Mouse (Mus musculus): ENCODE measurements around the gene Ifna2. TPM values are rescaled to one million over a fixed set of nuclear protein-coding genes. Genes with fewer than 3 reads are reported as not detected.

The Ifna2 gene
- total and polyA plus RNA-seq, 2 experiments: not detected

GRCm38 (mm10) chr4:88644359-88644758 lies 39.4 kb downstream of the Ifna2 start, which contains the start of gene Ifna13:
TSS of gene Ifna13 (minus strand) at chr4:88644459.
- no peak within 1 kb of the TSS for H3K27ac ChIP-seq (replicated peaks; ENCODE audit: insufficient read depth, low read depth, low read length)
- TF ChIP-seq CTCF (IDR thresholded peaks at IDR 0.05; ENCODE audit: low read depth, low read length): no peak
- TF ChIP-seq POLR2A (IDR thresholded peaks at IDR 0.05; ENCODE audit: extremely low read depth, insufficient read depth, low read length): no peak
- no peaks in the 10 kb centered on the region for H3K36me3 ChIP-seq (ENCODE audit: control insufficient read depth, insufficient read depth, low read length)
- H3K79me2 ChIP-seq (ENCODE audit: control insufficient read depth, insufficient read depth, low read length): no peaks in the 10 kb centered on the region
- H3K4me1 ChIP-seq (ENCODE audit: control insufficient read depth, insufficient read depth, low read length): no peaks in the 10 kb centered on the region
- no peak within 1 kb of the TSS for H3K4me3 ChIP-seq (ENCODE audit: insufficient read depth, low read depth, low read length)
- no peak within 1 kb of the TSS for H3K9ac ChIP-seq (ENCODE audit: low read depth, low read length)
- no peak for DNase-seq (ENCODE audit: extremely low read depth, low read depth, low spot score)
- 58% methylated on average over 2 of the region's 2 CpGs for WGBS
- H3K27me3 ChIP-seq (ENCODE audit: control insufficient read depth, insufficient read depth, low read length): no peaks in the 10 kb centered on the region

GRCm38 (mm10) chr4:88642526-88642925 lies 41.2 kb downstream of the Ifna2 start:
- WGBS: 38% methylated on average over 2 of the region's 2 CpGs
- no peaks in the 10 kb centered on the region for H3K79me2 ChIP-seq (ENCODE audit: control insufficient read depth, insufficient read depth, low read length)
- no peaks in the 10 kb centered on the region for H3K36me3 ChIP-seq (ENCODE audit: control insufficient read depth, insufficient read depth, low read length)
- DNase-seq (ENCODE audit: extremely low read depth, low read depth, low spot score): peak; percentile 23
- H3K4me1 ChIP-seq (ENCODE audit: control insufficient read depth, insufficient read depth, low read length): no peaks in the 10 kb centered on the region
- H3K9ac ChIP-seq (ENCODE audit: low read depth, low read length): no peak overlapping the region
- TF ChIP-seq POLR2A (IDR thresholded peaks at IDR 0.05; ENCODE audit: extremely low read depth, insufficient read depth, low read length) (no peak), CTCF (IDR thresholded peaks at IDR 0.05; ENCODE audit: low read depth, low read length) (no peak)
- H3K27me3 ChIP-seq (ENCODE audit: control insufficient read depth, insufficient read depth, low read length): no peaks in the 10 kb centered on the region
- no peak overlapping the region for H3K4me3 ChIP-seq (ENCODE audit: insufficient read depth, low read depth, low read length)
- H3K27ac ChIP-seq (replicated peaks; ENCODE audit: insufficient read depth, low read depth, low read length): no peak overlapping the region

- no peaks in the 10 kb centered on the region for H3K27me3 ChIP-seq (ENCODE audit: control insufficient read depth, insufficient read depth, low read length)
- peak; percentile 100 for DNase-seq (ENCODE audit: extremely low read depth, low read depth, low spot score)
- H3K4me1 ChIP-seq (ENCODE audit: control insufficient read depth, insufficient read depth, low read length): no peaks in the 10 kb centered on the region
- H3K4me3 ChIP-seq (ENCODE audit: insufficient read depth, low read depth, low read length): peak overlapping the region; percentile 70
- TF ChIP-seq POLR2A (IDR thresholded peaks at IDR 0.05; ENCODE audit: extremely low read depth, insufficient read depth, low read length) (no peak), CTCF (IDR thresholded peaks at IDR 0.05; ENCODE audit: low read depth, low read length) (peak; percentile 81)
- 17% methylated on average over 11 of the region's 11 CpGs for WGBS
- H3K36me3 ChIP-seq (ENCODE audit: control insufficient read depth, insufficient read depth, low read length): no peaks in the 10 kb centered on the region
- H3K79me2 ChIP-seq (ENCODE audit: control insufficient read depth, insufficient read depth, low read length): no peaks in the 10 kb centered on the region
- peak overlapping the region; percentile 78 for H3K9ac ChIP-seq (ENCODE audit: low read depth, low read length)
- peak overlapping the region; percentile 59; the same call in 1 of the 2 replicates for H3K27ac ChIP-seq (replicated peaks; ENCODE audit: insufficient read depth, low read depth, low read length)
Observed at GRCm38 (mm10) chr4:88641077-88641831, 42.5 kb downstream of the Ifna2 start.

- H3K4me3 ChIP-seq (ENCODE audit: insufficient read depth, low read depth, low read length): peak overlapping the region; percentile 70
- H3K4me1 ChIP-seq (ENCODE audit: control insufficient read depth, insufficient read depth, low read length): no peaks in the 10 kb centered on the region
- peak overlapping the region; percentile 78 for H3K9ac ChIP-seq (ENCODE audit: low read depth, low read length)
- H3K27me3 ChIP-seq (ENCODE audit: control insufficient read depth, insufficient read depth, low read length): no peaks in the 10 kb centered on the region
- peak overlapping the region; percentile 59 for H3K27ac ChIP-seq (replicated peaks; ENCODE audit: insufficient read depth, low read depth, low read length)
- no peaks in the 10 kb centered on the region for H3K36me3 ChIP-seq (ENCODE audit: control insufficient read depth, insufficient read depth, low read length)
- DNase-seq (ENCODE audit: extremely low read depth, low read depth, low spot score): no peak
- H3K79me2 ChIP-seq (ENCODE audit: control insufficient read depth, insufficient read depth, low read length): no peaks in the 10 kb centered on the region
- WGBS: 39% methylated on average over 8 of the region's 8 CpGs
- no peak for TF ChIP-seq POLR2A (IDR thresholded peaks at IDR 0.05; ENCODE audit: extremely low read depth, insufficient read depth, low read length)
- no peak for TF ChIP-seq CTCF (IDR thresholded peaks at IDR 0.05; ENCODE audit: low read depth, low read length)
Observed at GRCm38 (mm10) chr4:88640704-88641076, 43.0 kb downstream of the Ifna2 start.

GRCm38 (mm10) chr4:88634311-88634710 lies 49.4 kb downstream of the Ifna2 start, which contains the start of gene C87499:
TSS of gene C87499 (minus strand) at chr4:88634411.
- H3K36me3 ChIP-seq (ENCODE audit: control insufficient read depth, insufficient read depth, low read length): no peaks in the 10 kb centered on the region
- 88% methylated on average over 4 of the region's 4 CpGs for WGBS

More at GRCm38 (mm10) chr4:88634311-88634710, 49.4 kb downstream of the Ifna2 start, which contains the start of gene C87499:
- Histone ChIP-seq H3K9ac (ENCODE audit: low read depth, low read length) (no peak within 1 kb of the TSS), H3K27ac (replicated peaks; ENCODE audit: insufficient read depth, low read depth, low read length) (no peak within 1 kb of the TSS), H3K4me3 (ENCODE audit: insufficient read depth, low read depth, low read length) (no peak within 1 kb of the TSS), H3K4me1 (ENCODE audit: control insufficient read depth, insufficient read depth, low read length) (no peaks in the 10 kb centered on the region), H3K27me3 (ENCODE audit: control insufficient read depth, insufficient read depth, low read length) (peaks cover 2% of the 10 kb centered on the region; the same call in 1 of the 2 replicates), H3K79me2 (ENCODE audit: control insufficient read depth, insufficient read depth, low read length) (no peaks in the 10 kb centered on the region)
- TF ChIP-seq CTCF (IDR thresholded peaks at IDR 0.05; ENCODE audit: low read depth, low read length) (no peak), POLR2A (IDR thresholded peaks at IDR 0.05; ENCODE audit: extremely low read depth, insufficient read depth, low read length) (no peak)
- DNase-seq (ENCODE audit: extremely low read depth, low read depth, low spot score): no peak

Other genes starting within 250 kb of the Ifna2 start
Only the 30 nearest of the 33 such genes appear.
- gene Ifnb1, start 161.1 kb downstream of the Ifna2 start, total RNA-seq (2014; rRNA removed): not detected in 2 replicates
- not detected in 2 replicates for gene Ifnb1, start 161.1 kb downstream of the Ifna2 start, polyA plus RNA-seq (2012; rRNA removed)
- not detected in 2 replicates for gene Ifna15, start 125.7 kb downstream of the Ifna2 start, total RNA-seq (2014; rRNA removed)
- gene Ifna15, start 125.7 kb downstream of the Ifna2 start, polyA plus RNA-seq (2012; rRNA removed): not detected in 2 replicates
- gene Ifna14, start 112.1 kb downstream of the Ifna2 start, total RNA-seq (2014; rRNA removed): not detected in 2 replicates
- not detected in 2 replicates for gene Ifna14, start 112.1 kb downstream of the Ifna2 start, polyA plus RNA-seq (2012; rRNA removed)
- not detected in 2 replicates for gene Ifna9, start 91.5 kb downstream of the Ifna2 start, total RNA-seq (2014; rRNA removed)
- not detected in 2 replicates for gene Ifna9, start 91.5 kb downstream of the Ifna2 start, polyA plus RNA-seq (2012; rRNA removed)
- gene Ifna12, start 80.5 kb downstream of the Ifna2 start, total RNA-seq (2014; rRNA removed): not detected in 2 replicates
- not detected in 2 replicates for gene Ifna12, start 80.5 kb downstream of the Ifna2 start, polyA plus RNA-seq (2012; rRNA removed)
- gene C87499, start 49.5 kb downstream of the Ifna2 start, total RNA-seq (2014; rRNA removed): not detected in 2 replicates
- gene C87499, start 49.5 kb downstream of the Ifna2 start, polyA plus RNA-seq (2012; rRNA removed): not detected in 2 replicates
- not detected in 2 replicates for gene Ifna13, start 39.5 kb downstream of the Ifna2 start, total RNA-seq (2014; rRNA removed)
- not detected in 2 replicates for gene Ifna13, start 39.5 kb downstream of the Ifna2 start, polyA plus RNA-seq (2012; rRNA removed)
- not detected in 2 replicates for gene Ifna16, start 7.0 kb downstream of the Ifna2 start, total RNA-seq (2014; rRNA removed)
- gene Ifna16, start 7.0 kb downstream of the Ifna2 start, polyA plus RNA-seq (2012; rRNA removed): not detected in 2 replicates
- not detected in 2 replicates for gene Ifnab, start 7.4 kb upstream of the Ifna2 start, total RNA-seq (2014; rRNA removed)
- not detected in 2 replicates for gene Ifnab, start 7.4 kb upstream of the Ifna2 start, polyA plus RNA-seq (2012; rRNA removed)
- 0.18 TPM in 1 of 2 replicates, not detected in the other for gene Gm26566, start 37.9 kb upstream of the Ifna2 start, total RNA-seq (2014; rRNA removed)
- gene Gm26566, start 37.9 kb upstream of the Ifna2 start, polyA plus RNA-seq (2012; rRNA removed): not detected in 2 replicates
- gene Klhl9, start 38.6 kb upstream of the Ifna2 start, total RNA-seq (2014; rRNA removed): 60.3 and 68.1 TPM in 2 replicates
- 9.8 and 10.2 TPM in 2 replicates for gene Klhl9, start 38.6 kb upstream of the Ifna2 start, polyA plus RNA-seq (2012; rRNA removed)
- not detected in 2 replicates for gene Gm13271, start 71.0 kb upstream of the Ifna2 start, total RNA-seq (2014; rRNA removed)
- gene Gm13271, start 71.0 kb upstream of the Ifna2 start, polyA plus RNA-seq (2012; rRNA removed): not detected in 2 replicates
- gene Gm13283, start 76.2 kb upstream of the Ifna2 start, total RNA-seq (2014; rRNA removed): not detected in 2 replicates
- gene Gm13283, start 76.2 kb upstream of the Ifna2 start, polyA plus RNA-seq (2012; rRNA removed): not detected in 2 replicates
- gene Gm13290, start 89.9 kb upstream of the Ifna2 start, total RNA-seq (2014; rRNA removed): not detected in 2 replicates
- not detected in 2 replicates for gene Gm13290, start 89.9 kb upstream of the Ifna2 start, polyA plus RNA-seq (2012; rRNA removed)
- gene Gm13289, start 93.0 kb upstream of the Ifna2 start, total RNA-seq (2014; rRNA removed): not detected in 2 replicates
- not detected in 2 replicates for gene Gm13289, start 93.0 kb upstream of the Ifna2 start, polyA plus RNA-seq (2012; rRNA removed)
- not detected in 2 replicates for gene Gm13272, start 95.9 kb upstream of the Ifna2 start, total RNA-seq (2014; rRNA removed)
- not detected in 2 replicates for gene Gm13272, start 95.9 kb upstream of the Ifna2 start, polyA plus RNA-seq (2012; rRNA removed)
- gene Ifnz, start 98.2 kb upstream of the Ifna2 start, total RNA-seq (2014; rRNA removed): not detected in 2 replicates
- not detected in 2 replicates for gene Ifnz, start 98.2 kb upstream of the Ifna2 start, polyA plus RNA-seq (2012; rRNA removed)
- not detected in 2 replicates for gene Gm13276, start 101.8 kb upstream of the Ifna2 start, total RNA-seq (2014; rRNA removed)
- not detected in 2 replicates for gene Gm13276, start 101.8 kb upstream of the Ifna2 start, polyA plus RNA-seq (2012; rRNA removed)
- gene Gm13277, start 104.7 kb upstream of the Ifna2 start, total RNA-seq (2014; rRNA removed): not detected in 2 replicates
- not detected in 2 replicates for gene Gm13277, start 104.7 kb upstream of the Ifna2 start, polyA plus RNA-seq (2012; rRNA removed)
- gene Gm13278, start 107.6 kb upstream of the Ifna2 start, total RNA-seq (2014; rRNA removed): not detected in 2 replicates
- gene Gm13278, start 107.6 kb upstream of the Ifna2 start, polyA plus RNA-seq (2012; rRNA removed): not detected in 2 replicates
- not detected in 2 replicates for gene Gm13275, start 110.6 kb upstream of the Ifna2 start, total RNA-seq (2014; rRNA removed)
- not detected in 2 replicates for gene Gm13275, start 110.6 kb upstream of the Ifna2 start, polyA plus RNA-seq (2012; rRNA removed)
- not detected in 2 replicates for gene Gm13279, start 113.5 kb upstream of the Ifna2 start, total RNA-seq (2014; rRNA removed)
- gene Gm13279, start 113.5 kb upstream of the Ifna2 start, polyA plus RNA-seq (2012; rRNA removed): not detected in 2 replicates
- not detected in 2 replicates for gene Gm13285, start 115.8 kb upstream of the Ifna2 start, total RNA-seq (2014; rRNA removed)
- gene Gm13285, start 115.8 kb upstream of the Ifna2 start, polyA plus RNA-seq (2012; rRNA removed): not detected in 2 replicates
- not detected in 2 replicates for gene Gm13287, start 119.3 kb upstream of the Ifna2 start, total RNA-seq (2014; rRNA removed)
- gene Gm13287, start 119.3 kb upstream of the Ifna2 start, polyA plus RNA-seq (2012; rRNA removed): not detected in 2 replicates
- not detected in 2 replicates for gene Gm13288, start 121.6 kb upstream of the Ifna2 start, total RNA-seq (2014; rRNA removed)
- gene Gm13288, start 121.6 kb upstream of the Ifna2 start, polyA plus RNA-seq (2012; rRNA removed): not detected in 2 replicates
- gene Ifna7, start 132.3 kb upstream of the Ifna2 start, total RNA-seq (2014; rRNA removed): not detected in 2 replicates
- not detected in 2 replicates for gene Ifna7, start 132.3 kb upstream of the Ifna2 start, polyA plus RNA-seq (2012; rRNA removed)
- gene Ifna11, start 136.0 kb upstream of the Ifna2 start, total RNA-seq (2014; rRNA removed): not detected in 2 replicates
- not detected in 2 replicates for gene Ifna11, start 136.0 kb upstream of the Ifna2 start, polyA plus RNA-seq (2012; rRNA removed)
- not detected in 2 replicates for gene Ifna6, start 143.5 kb upstream of the Ifna2 start, total RNA-seq (2014; rRNA removed)
- not detected in 2 replicates for gene Ifna6, start 143.5 kb upstream of the Ifna2 start, polyA plus RNA-seq (2012; rRNA removed)
- not detected in 2 replicates for gene Ifna5, start 151.6 kb upstream of the Ifna2 start, total RNA-seq (2014; rRNA removed)
- not detected in 2 replicates for gene Ifna5, start 151.6 kb upstream of the Ifna2 start, polyA plus RNA-seq (2012; rRNA removed)
- gene Ifna4, start 157.9 kb upstream of the Ifna2 start, total RNA-seq (2014; rRNA removed): not detected in 2 replicates
- gene Ifna4, start 157.9 kb upstream of the Ifna2 start, polyA plus RNA-seq (2012; rRNA removed): not detected in 2 replicates